Mouse (Mus musculus) olfactory bulb, adult 2 months (tissue): ENCODE results near the gene Gm26620.

Experiments
- CTCF ChIP-seq: fragments of 200-500 bp; IDR thresholded peaks from 2 replicates; pipeline ENCODE4 v1.5.1; 2012; ENCODE audit warnings: low read depth, mild to moderate bottlenecking, low read length, moderate library complexity; ENCODE audit not compliant: insufficient read depth
- POLR2A ChIP-seq: fragments of 200-500 bp; IDR thresholded peaks from 2 replicates; pipeline ENCODE4 v1.6.1; 2012; ENCODE audit warnings: mild to moderate bottlenecking, low read depth, low read length, moderate library complexity; ENCODE audit not compliant: insufficient read depth

- TF ChIP-seq POLR2A (no peak), CTCF (no peak)
Measured at GRCm38 (mm10) chr1:170863033-170863432, 21.8 kb upstream of the Gm26620 start.
